Mouse (Mus musculus): Measurements from ENCODE around the gene Scp2d1. TPM values are rescaled to one million over a fixed set of nuclear protein-coding genes. Genes with fewer than 3 reads are reported as not detected.

The Scp2d1 gene
- polyA plus RNA-seq, 1 experiment from 2014 or later = not detected

GRCm38 (mm10) chr2:144836667-144837311, 13.3 kb downstream of the Scp2d1 start:
- no peaks in the 10 kb centered on the region for H3K4me1 ChIP-seq (ENCODE audit: insufficient read depth)
- H3K36me3 ChIP-seq (replicated peaks; ENCODE audit: insufficient read depth, low read length) = no peaks in the 10 kb centered on the region
- TF ChIP-seq CTCF (IDR thresholded peaks at IDR 0.05; ENCODE audit: low read depth) = no peak
- no peak for TF ChIP-seq EP300 (IDR thresholded peaks at IDR 0.05; ENCODE audit: low read depth)
- ATAC-seq (no peak), DNase-seq (no peak)
- no peaks in the 10 kb centered on the region for H3K9me3 ChIP-seq (ENCODE audit: low read length)
- 68% methylated on average over 5 of the region's 5 CpGs for WGBS (ENCODE audit: insufficient replicate concordance)
- H3K9ac ChIP-seq (replicated peaks) = no peak overlapping the region
- H3K4me2 ChIP-seq (ENCODE audit: low read depth, low read length) = no peak overlapping the region
- no peaks in the 10 kb centered on the region for H3K27me3 ChIP-seq (ENCODE audit: insufficient read depth, low read length)
- H3K27ac ChIP-seq (ENCODE audit: low read depth) = no peak overlapping the region
- no peak overlapping the region for H3K4me3 ChIP-seq (ENCODE audit: low read depth, low read length)

- Histone ChIP-seq H3K4me2 (ENCODE audit: low read depth, low read length) (no peak overlapping the region), H3K27ac (ENCODE audit: low read depth) (no peak overlapping the region), H3K4me3 (ENCODE audit: low read depth, low read length) (no peak overlapping the region), H3K27me3 (ENCODE audit: insufficient read depth, low read length) (no peaks in the 10 kb centered on the region), H3K4me1 (ENCODE audit: insufficient read depth) (no peaks in the 10 kb centered on the region), H3K9me3 (ENCODE audit: low read length) (no peaks in the 10 kb centered on the region), H3K36me3 (replicated peaks; ENCODE audit: insufficient read depth, low read length) (no peaks in the 10 kb centered on the region), H3K9ac (replicated peaks) (no peak overlapping the region)
- no peak for DNase-seq
- ATAC-seq = no peak
- TF ChIP-seq CTCF (IDR thresholded peaks at IDR 0.05; ENCODE audit: low read depth) (no peak), EP300 (IDR thresholded peaks at IDR 0.05; ENCODE audit: low read depth) (no peak)
- 78% methylated on average over 3 of the region's 3 CpGs for WGBS (ENCODE audit: insufficient replicate concordance)
Measured at GRCm38 (mm10) chr2:144837312-144837679, 13.8 kb downstream of the Scp2d1 start.

GRCm38 (mm10) chr2:144868827-144869226, 45.4 kb downstream of the Scp2d1 start:
- Histone ChIP-seq H3K4me2 (ENCODE audit: low read depth, low read length) (no peak overlapping the region), H3K27me3 (ENCODE audit: insufficient read depth, low read length) (no peaks in the 10 kb centered on the region), H3K36me3 (replicated peaks; ENCODE audit: insufficient read depth, low read length) (no peaks in the 10 kb centered on the region), H3K4me1 (ENCODE audit: insufficient read depth) (no peaks in the 10 kb centered on the region), H3K9me3 (ENCODE audit: low read length) (no peaks in the 10 kb centered on the region), H3K27ac (ENCODE audit: low read depth) (no peak overlapping the region), H3K4me3 (ENCODE audit: low read depth, low read length) (no peak overlapping the region), H3K9ac (replicated peaks) (no peak overlapping the region)
- ATAC-seq = no peak
- 60% methylated on average over 2 of the region's 2 CpGs for WGBS (ENCODE audit: insufficient replicate concordance)
- TF ChIP-seq EP300 (IDR thresholded peaks at IDR 0.05; ENCODE audit: low read depth) (no peak), CTCF (IDR thresholded peaks at IDR 0.05; ENCODE audit: low read depth) (peak; percentile 29; the same call in 1 of the 2 replicates)
- no peak for DNase-seq

Other genes starting within 250 kb of the Scp2d1 start
- gene Smim26, start 229.6 kb upstream of the Scp2d1 start, polyA plus RNA-seq (2015; fragmentation: Nextera tagmentation; extraction: Ambion mirVana) = 35.6 and 39.6 TPM in 2 replicates
- 16.5 and 17.1 TPM in 2 replicates for gene Dtd1, start 223.8 kb upstream of the Scp2d1 start, polyA plus RNA-seq (2015; fragmentation: Nextera tagmentation; extraction: Ambion mirVana)